Mouse (Mus musculus) erythroblast, embryonic 14.5 days (primary cell): ENCODE measurements around the gene Espnl.

Experiments used
- GATA1 ChIP-seq: IDR thresholded peaks from 2 replicates; pipeline ENCODE4 v1.6.1; 2012; ENCODE audit warnings: low read length, inconsistent platforms, mixed read lengths
- TAL1 ChIP-seq: IDR thresholded peaks from 3 replicates; pipeline ENCODE4 v1.6.1; 2012; ENCODE audit warnings: low read length, inconsistent platforms, mixed read lengths

- TF ChIP-seq TAL1 (no peak), GATA1 (no peak)
Observed at GRCm38 (mm10) chr1:91312273-91312672, 9.6 kb upstream of the Espnl start.
